In genomic region chr13:53266543-53266951, GRCm38 (mm10) we compare ENCODE assay signal across 14 mouse cellular contexts. TPM values are rescaled to one million over a fixed set of nuclear protein-coding genes. Genes with fewer than 3 reads are reported as not detected.
DNase-seq lines count a peak whose midpoint lies in the region; ATAC-seq and TF ChIP-seq lines count a peak whose summit lies in the region.
"Had no signal": no experiment of that assay in that cellular context is flagged by ENCODE, and none has a peak within 500 bp of the region (broad histone marks: within the 10 kb centered on the region; RNA-seq: fewer than 3 reads in every experiment).

No protein-coding gene starts in this region.

- H3K4me1 ChIP-seq in heart, postnatal 0 days (ENCODE audit: control insufficient read depth, insufficient read depth), result peaks cover 25% of the 10 kb centered on the region
- H3K4me1 ChIP-seq in lung, postnatal 0 days (ENCODE audit: insufficient read depth, low read depth, low read length), result no peaks in the 10 kb centered on the region
- H3K4me1 ChIP-seq in embryonic fibroblast, embryonic 13.5 days (ENCODE audit: control insufficient read depth, insufficient read depth, low read length), result peaks cover 8% of the 10 kb centered on the region
- peaks cover 3% of the 10 kb centered on the region; the same call in 1 of the 2 replicates for H3K4me1 ChIP-seq in stomach, postnatal 0 days (replicated peaks; ENCODE audit: control insufficient read depth, insufficient read depth)
- H3K4me1 ChIP-seq: liver, embryonic 13.5 days had no signal

- WGBS in heart, postnatal 0 days, result 33% methylated on average over 8 of the region's 8 CpGs
- WGBS in lung, postnatal 0 days, result 55% methylated on average over 8 of the region's 8 CpGs
- 42% methylated on average over 8 of the region's 8 CpGs for WGBS in stomach, postnatal 0 days

- H3K9me3 ChIP-seq in heart, postnatal 0 days (replicated peaks; ENCODE audit: control insufficient read depth, low read length), result no peaks in the 10 kb centered on the region
- no peaks in the 10 kb centered on the region for H3K9me3 ChIP-seq in lung, postnatal 0 days (ENCODE audit: low read length)
- no peaks in the 10 kb centered on the region for H3K9me3 ChIP-seq in stomach, postnatal 0 days (ENCODE audit: control insufficient read depth, low read length)
- H3K9me3 ChIP-seq: forebrain, embryonic 12.5 days; liver, embryonic 13.5 days; midbrain, embryonic 10.5 days had no signal

- intact Hi-C loops in heart, postnatal 25 days (cut with DNase I), result no loop called here

- peak overlapping the region; percentile 72 for H3K27ac ChIP-seq in heart, postnatal 0 days (ENCODE audit: low read depth)
- H3K27ac ChIP-seq in lung, postnatal 0 days (ENCODE audit: low read length), result no peak overlapping the region
- H3K27ac ChIP-seq in embryonic fibroblast, embryonic 13.5 days (ENCODE audit: insufficient read depth, low read length), result peak overlapping the region; percentile 99
- peak overlapping the region; percentile 13; the same call in 1 of the 2 replicates for H3K27ac ChIP-seq in stomach, postnatal 0 days (replicated peaks)
- H3K27ac ChIP-seq: forebrain, embryonic 12.5 days; liver, embryonic 13.5 days; midbrain, embryonic 10.5 days had no signal

- H3K4me2 ChIP-seq in heart, postnatal 0 days (ENCODE audit: low read depth, low read length), result peak overlapping the region; percentile 15; the same call in 1 of the 2 replicates
- H3K4me2 ChIP-seq in lung, postnatal 0 days (replicated peaks; ENCODE audit: low read depth, low read length), result no peak overlapping the region
- H3K4me2 ChIP-seq in stomach, postnatal 0 days (replicated peaks; ENCODE audit: low read depth), result 0 out of 2 replicates have a peak overlapping the region, but pooled peaks have one; percentile 3
- H3K4me2 ChIP-seq: forebrain, embryonic 12.5 days; liver, embryonic 13.5 days had no signal

- no peaks in the 10 kb centered on the region for H3K27me3 ChIP-seq in heart, postnatal 0 days (ENCODE audit: control insufficient read depth, insufficient read depth, low read length)
- H3K27me3 ChIP-seq in lung, postnatal 0 days (replicated peaks; ENCODE audit: insufficient read depth, low read length), result no peaks in the 10 kb centered on the region
- H3K27me3 ChIP-seq in stomach, postnatal 0 days (ENCODE audit: control insufficient read depth, insufficient read depth, low read length), result no peaks in the 10 kb centered on the region
- H3K27me3 ChIP-seq: forebrain, embryonic 12.5 days; liver, embryonic 13.5 days had no signal

- no peak overlapping the region for H3K4me3 ChIP-seq in heart, postnatal 0 days (ENCODE audit: low read depth, low read length)
- no peak overlapping the region for H3K4me3 ChIP-seq in lung, postnatal 0 days (ENCODE audit: low read depth, low read length)
- H3K4me3 ChIP-seq in embryonic fibroblast, embryonic 13.5 days (ENCODE audit: insufficient read depth, low read length), result peak overlapping the region; percentile 5; the same call in 1 of the 2 replicates
- no peak overlapping the region for H3K4me3 ChIP-seq in stomach, postnatal 0 days (ENCODE audit: low read depth, low read length)
- H3K4me3 ChIP-seq: forebrain, embryonic 12.5 days; liver, embryonic 13.5 days; midbrain, embryonic 10.5 days had no signal

- no peak for TF ChIP-seq POLR2A in embryonic fibroblast, embryonic 13.5 days (IDR thresholded peaks at IDR 0.05; ENCODE audit: low read depth, low read length)

- H3K36me3 ChIP-seq in heart, postnatal 0 days (replicated peaks; ENCODE audit: control insufficient read depth, insufficient read depth, low read length), result no peaks in the 10 kb centered on the region
- no peaks in the 10 kb centered on the region for H3K36me3 ChIP-seq in lung, postnatal 0 days (ENCODE audit: insufficient read depth, low read length)
- H3K36me3 ChIP-seq in stomach, postnatal 0 days (ENCODE audit: control insufficient read depth, insufficient read depth, low read length), result no peaks in the 10 kb centered on the region
- H3K36me3 ChIP-seq: forebrain, embryonic 12.5 days; liver, embryonic 13.5 days; midbrain, embryonic 10.5 days had no signal

- TF ChIP-seq EP300 in heart, postnatal 0 days (IDR thresholded peaks at IDR 0.05; ENCODE audit: low read depth), result no peak
- TF ChIP-seq EP300 in lung, postnatal 0 days (IDR thresholded peaks at IDR 0.05), result peak; percentile 55
- no peak for TF ChIP-seq EP300 in stomach, postnatal 0 days (optimal IDR thresholded peaks at IDR 0.05)

- no peak for ATAC-seq in heart, postnatal 0 days (ENCODE audit: insufficient read depth, low read depth)
- peak; percentile 24; the same call in 1 of the 2 replicates for ATAC-seq in lung, postnatal 0 days
- ATAC-seq in stomach, postnatal 0 days (ENCODE audit: low FRiP score, low TSS enrichment), result no peak

- peak; percentile 65 for DNase-seq in heart, postnatal 0 days (ENCODE audit: low spot score)
- DNase-seq in heart, postnatal 25 days (ENCODE audit: low spot score), result no peak
- DNase-seq in lung, postnatal 0 days (ENCODE audit: low spot score), result peak; percentile 82
- DNase-seq in lung, postnatal 4 days, result no peak
- no peak for DNase-seq in stomach, postnatal 0 days (ENCODE audit: low spot score)
- no peak for DNase-seq in cerebellum, adult 11 months
- DNase-seq: adrenal gland, adult 8-10 months; gastrocnemius, postnatal 14 days; layer of hippocampus, postnatal 36 days; liver, embryonic 13.5 days had no signal

- no peak for TF ChIP-seq CTCF in heart, postnatal 0 days (IDR thresholded peaks at IDR 0.05; ENCODE audit: low read depth)
- TF ChIP-seq CTCF in lung, postnatal 0 days (IDR thresholded peaks at IDR 0.05), result no peak
- no peak for TF ChIP-seq CTCF in embryonic fibroblast, embryonic 13.5 days (IDR thresholded peaks at IDR 0.05; ENCODE audit: borderline replicate concordance, insufficient read depth, low read length)
- TF ChIP-seq CTCF in stomach, postnatal 0 days (IDR thresholded peaks at IDR 0.05; ENCODE audit: low read depth), result no peak

- 0 out of 2 replicates have a peak overlapping the region, but pooled peaks have one; percentile 3 for H3K9ac ChIP-seq in heart, postnatal 0 days (replicated peaks; ENCODE audit: low read depth, low read length)
- no peak overlapping the region for H3K9ac ChIP-seq in lung, postnatal 0 days (replicated peaks; ENCODE audit: low read depth)
- no peak overlapping the region for H3K9ac ChIP-seq in stomach, postnatal 0 days (ENCODE audit: low read length)
- H3K9ac ChIP-seq: forebrain, embryonic 12.5 days; liver, embryonic 13.5 days had no signal

RNA-seq across cellular contexts. Expression of gene Ror2, which starts 19.4 kb away (rescaled TPM):
- total RNA-seq in heart, postnatal 0 days (2014; rRNA removed; ENCODE audit: low replicate concordance), result 19.1 and 38.6 TPM in 2 replicates
- 5.8 and 6.6 TPM in 2 replicates for polyA plus RNA-seq in heart, postnatal 0 days (2015; fragmentation: Nextera tagmentation; extraction: Ambion mirVana)
- 1 to 10 TPM; 1.5 to 1.8 TPM for total RNA-seq in heart, postnatal 25 days (2021)
- polyA plus RNA-seq in lung, postnatal 0 days (2015; fragmentation: Nextera tagmentation; extraction: Ambion mirVana), result 5.3 and 5.5 TPM in 2 replicates
- polyA plus RNA-seq in embryonic fibroblast, embryonic 13.5 days (2011; ENCODE audit: insufficient read length, low read depth, missing spikeins), result 21.4 and 27.2 TPM in 2 replicates
- 5.7 and 6.9 TPM in 2 replicates for polyA plus RNA-seq in stomach, postnatal 0 days (2015; fragmentation: Nextera tagmentation; extraction: Ambion mirVana)
- total RNA-seq: common myeloid progenitor, adult 5-6 weeks had no signal

Comparison
In these comparisons a context has a peak if more than half of its experiments do, and no peak if none do; other contexts are left out.
1. DNase-seq: peak in heart, postnatal 0 days (single experiment) and lung, postnatal 0 days (single experiment); none in heart, postnatal 25 days (single experiment), lung, postnatal 4 days (0 of 2), stomach, postnatal 0 days (single experiment) and cerebellum, adult 11 months (single experiment).